Mouse (Mus musculus) limb, embryonic 12.5 days (tissue): Measurements from ENCODE around the gene Smagp. TPM values are rescaled to one million over a fixed set of nuclear protein-coding genes. Genes with fewer than 3 reads are reported as not detected.
"Not testable (repeated sequence)": the region's sequence is repeated elsewhere in the genome, so short reads cannot be mapped to it uniquely, and the experiment has no call there.

ENCODE experiments used
- ATAC-seq: fragments of 200-750 bp; cut with Nextera tagmentation; 2 replicates; pipeline ENCODE4 v1.8.0; 2017; ENCODE audit warnings: low read depth, moderate TSS enrichment; ENCODE audit not compliant: insufficient number of reproducible peaks, insufficient read depth, low FRiP score, low TSS enrichment
- H3K27ac ChIP-seq: fragments of 300-500 bp; sonication (generic); 2 replicates; pipeline ENCODE4 v1.5.1; 2016; ENCODE audit warnings: mild to moderate bottlenecking, moderate library complexity
- H3K27me3 ChIP-seq: fragments of 300-500 bp; sonication (generic); 2 replicates; pipeline ENCODE4 v1.6.1; 2016; ENCODE audit warnings: mild to moderate bottlenecking, moderate library complexity
- H3K36me3 ChIP-seq: fragments of 300-500 bp; sonication (generic); 2 replicates; pipeline ENCODE4 v1.6.1; 2016; ENCODE audit warnings: mild to moderate bottlenecking, moderate library complexity
- H3K4me1 ChIP-seq: fragments of 300-500 bp; sonication (generic); replicated peaks from 2 replicates; pipeline ENCODE4 v1.6.1; 2016
- H3K4me2 ChIP-seq: fragments of 300-500 bp; sonication (generic); 2 replicates; pipeline ENCODE4 v1.6.1; 2016; ENCODE audit warnings: mild to moderate bottlenecking, moderate library complexity
- H3K4me3 ChIP-seq: fragments of 300-500 bp; sonication (generic); replicated peaks from 2 replicates; pipeline ENCODE4 v1.5.1; 2016; ENCODE audit warnings: mild to moderate bottlenecking
- H3K9ac ChIP-seq: fragments of 300-500 bp; sonication (generic); replicated peaks from 2 replicates; pipeline ENCODE4 v1.6.1; 2016; ENCODE audit warnings: mild to moderate bottlenecking, moderate library complexity
- H3K9me3 ChIP-seq: fragments of 300-500 bp; sonication (generic); 2 replicates; pipeline ENCODE4 v1.6.1; 2016; ENCODE audit warnings: mild to moderate bottlenecking, moderate library complexity
- WGBS: fragments of 180-500 bp; shearing (Covaris S2); methylation state at CpG from one replicate; pipeline ENCODE4 v1.1.7; 2016; 5-methylcytosine and 5-hydroxymethylcytosine counted together
- polyA plus RNA-seq: library from polyadenylated mRNA; unstranded; fragments of >200 nt; fragmentation: Nextera tagmentation; extraction: Ambion mirVana; gene quantifications from 2 replicates; pipeline ENCODE4 v1.2.1, GENCODE M21; 2016

Smagp gene
- polyA plus RNA-seq, 1 experiment from 2014 or later: 4.4 TPM

DNA sequence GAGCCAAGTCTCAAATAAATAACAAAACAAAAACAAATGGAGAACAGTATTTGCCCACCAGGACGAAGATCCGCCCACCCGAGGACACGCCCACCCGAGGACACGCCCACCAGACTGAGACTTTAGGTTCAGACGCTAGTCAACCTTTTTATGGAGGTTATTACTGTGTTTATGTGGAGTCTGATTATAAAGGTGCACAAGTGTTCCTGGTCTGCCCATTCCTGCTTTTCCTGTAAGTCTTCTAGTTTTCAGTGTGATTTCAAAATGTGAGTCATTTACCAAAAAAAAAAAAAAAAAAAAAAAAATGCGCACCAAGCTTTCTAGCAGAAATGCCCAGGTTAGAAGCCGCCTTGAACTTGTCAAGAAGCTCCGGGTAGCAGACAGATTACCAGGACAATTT, 9.5 kb downstream of the Smagp start:
- no peak overlapping the region for H3K27ac ChIP-seq
- H3K36me3 ChIP-seq: no peaks in the 10 kb centered on the region
- peaks cover 4% of the 10 kb centered on the region; the same call in 1 of the 2 replicates for H3K27me3 ChIP-seq
- H3K4me3 ChIP-seq: no peak overlapping the region
- H3K4me2 ChIP-seq: no peak overlapping the region
- peaks cover 12% of the 10 kb centered on the region for H3K4me1 ChIP-seq
- H3K9me3 ChIP-seq: no peaks in the 10 kb centered on the region
- 15% methylated on average over 10 of the region's 10 CpGs for WGBS
- no peak overlapping the region for H3K9ac ChIP-seq
- ATAC-seq: no peak

DNA sequence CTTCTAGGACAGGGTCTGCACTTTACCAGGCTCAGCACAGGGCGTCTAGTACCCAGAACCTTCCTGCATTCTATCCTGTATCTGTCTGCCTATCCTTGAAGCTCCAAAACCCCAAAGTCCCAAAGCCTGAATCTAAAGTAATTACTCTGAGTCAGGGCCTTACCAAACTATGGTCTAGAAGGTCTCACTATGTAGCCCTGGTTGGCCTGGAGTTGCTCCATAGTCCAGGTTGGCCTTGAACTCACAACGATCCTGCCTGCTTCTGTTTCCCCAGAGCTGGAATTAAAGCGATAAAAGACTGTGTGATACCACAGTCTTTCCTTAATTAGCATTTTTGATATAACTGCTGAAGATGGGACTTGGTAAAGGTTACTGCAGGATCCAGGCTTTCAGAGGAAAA, 12.3 kb downstream of the Smagp start:
- H3K4me3 ChIP-seq: no peak overlapping the region
- WGBS: 85% methylated on average over 3 of the region's 3 CpGs
- no peak overlapping the region for H3K9ac ChIP-seq
- no peaks in the 10 kb centered on the region for H3K9me3 ChIP-seq
- ATAC-seq: no peak
- H3K4me2 ChIP-seq: no peak overlapping the region
- no peak overlapping the region for H3K27ac ChIP-seq
- peaks cover 12% of the 10 kb centered on the region for H3K4me1 ChIP-seq
- H3K27me3 ChIP-seq: no peaks in the 10 kb centered on the region
- H3K36me3 ChIP-seq: peaks cover 16% of the 10 kb centered on the region

DNA sequence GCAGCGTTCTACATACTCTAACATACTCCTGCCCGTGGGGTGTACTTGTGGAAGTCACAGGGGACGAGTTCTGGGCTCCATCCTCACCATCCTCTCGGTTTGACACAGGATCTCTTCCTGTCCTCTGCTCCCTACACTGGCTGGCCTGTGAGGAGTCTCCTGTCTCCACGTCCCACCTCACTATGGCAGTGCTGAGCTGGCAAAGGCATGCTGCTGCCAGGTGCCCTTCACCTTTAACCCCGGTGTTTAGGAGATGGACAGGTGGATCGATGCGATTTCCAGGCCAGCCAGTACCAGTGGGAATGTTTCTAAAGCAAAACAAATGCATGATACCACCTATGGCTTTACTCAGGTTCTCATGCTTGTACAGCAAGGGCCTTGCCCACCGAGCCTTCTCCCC, 13.0 kb downstream of the Smagp start:
- 85% methylated on average over 9 of the region's 9 CpGs for WGBS
- ATAC-seq: no peak
- no peak overlapping the region for H3K27ac ChIP-seq
- H3K27me3 ChIP-seq: no peaks in the 10 kb centered on the region
- peaks cover 12% of the 10 kb centered on the region for H3K4me1 ChIP-seq
- H3K36me3 ChIP-seq: peaks cover 23% of the 10 kb centered on the region
- H3K4me3 ChIP-seq: no peak overlapping the region
- H3K9me3 ChIP-seq: no peaks in the 10 kb centered on the region
- no peak overlapping the region for H3K9ac ChIP-seq
- no peak overlapping the region for H3K4me2 ChIP-seq

DNA sequence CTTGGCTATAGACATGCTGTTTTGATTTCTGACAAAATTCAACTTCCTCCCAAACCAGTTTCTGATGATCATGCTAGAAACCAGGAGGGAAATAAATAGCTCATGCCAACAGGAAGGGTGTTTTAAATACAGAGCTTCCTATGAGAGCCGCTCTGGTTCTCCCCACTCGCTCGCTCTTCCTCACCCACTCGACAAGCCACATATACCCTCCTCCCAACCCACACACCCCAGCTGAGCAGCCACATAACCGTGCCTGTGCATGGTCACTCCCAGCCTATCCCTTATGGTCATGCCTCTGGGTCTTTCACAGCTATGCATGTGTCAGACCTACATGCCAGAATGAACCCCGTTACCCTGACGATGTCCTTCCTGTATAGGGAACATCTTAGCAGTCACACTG, 14.6 kb downstream of the Smagp start:
- no peaks in the 10 kb centered on the region for H3K27me3 ChIP-seq
- peaks cover 36% of the 10 kb centered on the region for H3K36me3 ChIP-seq
- no peak overlapping the region for H3K9ac ChIP-seq
- no peak overlapping the region for H3K4me2 ChIP-seq
- 86% methylated on average over 7 of the region's 7 CpGs for WGBS
- no peak overlapping the region for H3K27ac ChIP-seq
- no peaks in the 10 kb centered on the region for H3K4me1 ChIP-seq
- no peak overlapping the region for H3K4me3 ChIP-seq
- no peaks in the 10 kb centered on the region for H3K9me3 ChIP-seq
- no peak for ATAC-seq

DNA sequence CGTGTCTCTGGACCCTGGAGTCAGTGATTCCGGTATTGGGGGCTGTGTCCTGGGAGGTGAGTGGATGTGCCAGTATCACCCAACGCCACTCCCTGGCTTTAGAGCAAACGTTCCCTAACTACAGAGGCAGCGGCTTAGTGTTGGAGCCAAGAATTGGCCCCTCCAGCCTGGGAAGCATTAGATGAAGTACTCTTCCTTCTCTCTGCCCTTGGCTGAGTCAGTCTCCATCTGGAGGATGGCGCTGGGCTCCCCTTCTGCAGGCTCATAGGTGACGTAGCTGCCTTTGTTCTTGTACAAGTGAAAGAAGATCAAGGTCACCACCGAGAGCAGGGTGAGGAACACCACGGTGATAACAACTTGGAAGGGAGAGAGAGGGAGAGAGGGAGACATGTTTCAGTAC, 15.1 kb downstream of the Smagp start:
- H3K36me3 ChIP-seq: peaks cover 36% of the 10 kb centered on the region
- not testable (repeated sequence) for H3K4me2 ChIP-seq, H3K27me3 ChIP-seq, H3K9ac ChIP-seq, H3K4me1 ChIP-seq, H3K9me3 ChIP-seq, ATAC-seq, H3K4me3 ChIP-seq, H3K27ac ChIP-seq
- 71% methylated on average over 9 of the region's 9 CpGs for WGBS

DNA sequence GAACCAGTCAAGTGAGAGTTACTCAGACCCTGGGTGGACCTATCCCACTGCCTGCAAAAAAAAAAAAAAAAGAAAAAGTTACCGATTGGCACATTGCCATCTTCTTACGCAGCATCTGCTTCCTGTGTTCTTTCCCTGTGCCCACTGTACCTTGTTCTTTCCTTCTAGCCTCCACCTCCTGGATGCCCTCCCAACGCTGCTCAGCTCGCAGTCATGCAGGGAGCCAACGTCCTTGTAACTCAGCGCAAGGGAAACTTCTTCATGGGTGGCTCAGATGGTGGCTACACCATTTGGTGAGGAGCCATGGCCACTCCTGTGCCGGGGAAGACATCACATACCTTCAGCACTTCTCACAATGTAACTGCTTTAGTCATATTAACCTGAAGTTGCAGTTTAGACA, 17.5 kb downstream of the Smagp start:
- Histone ChIP-seq H3K9me3 (no peaks in the 10 kb centered on the region), H3K9ac (no peak overlapping the region), H3K4me2 (no peak overlapping the region), H3K36me3 (peaks cover 36% of the 10 kb centered on the region), H3K27ac (no peak overlapping the region), H3K27me3 (no peaks in the 10 kb centered on the region), H3K4me1 (peaks cover 12% of the 10 kb centered on the region), H3K4me3 (no peak overlapping the region)
- WGBS: 84% methylated on average over 7 of the region's 7 CpGs
- ATAC-seq: no peak

DNA sequence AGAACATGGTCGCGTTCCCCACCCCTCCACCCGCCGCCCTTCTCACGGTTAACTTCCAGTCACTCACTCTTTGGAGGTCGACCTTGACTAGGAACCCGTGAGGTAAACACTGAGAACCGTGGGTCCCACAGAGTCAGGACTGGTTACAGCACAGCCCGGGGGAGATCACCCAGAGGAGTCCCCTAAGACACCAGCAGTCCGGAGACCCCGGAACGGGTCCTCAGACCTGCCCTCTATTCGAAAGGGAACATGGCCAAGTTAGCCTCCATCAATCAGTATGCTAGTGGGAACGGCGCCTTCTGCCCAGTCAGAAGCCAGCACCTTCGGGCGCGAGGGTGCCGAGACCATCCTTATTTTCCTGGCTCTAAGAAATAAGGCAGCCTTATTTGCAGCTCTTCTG, 20.5 kb downstream of the Smagp start:
- Histone ChIP-seq H3K27ac (peak overlapping the region; percentile 94), H3K4me1 (peaks cover 17% of the 10 kb centered on the region), H3K9ac (peak overlapping the region; percentile 84), H3K27me3 (no peaks in the 10 kb centered on the region), H3K36me3 (peaks cover 36% of the 10 kb centered on the region), H3K4me2 (peak overlapping the region; percentile 79), H3K9me3 (no peaks in the 10 kb centered on the region), H3K4me3 (peak overlapping the region; percentile 93)
- ATAC-seq: no peak
- WGBS: 2% methylated on average over 19 of the region's 19 CpGs

DNA sequence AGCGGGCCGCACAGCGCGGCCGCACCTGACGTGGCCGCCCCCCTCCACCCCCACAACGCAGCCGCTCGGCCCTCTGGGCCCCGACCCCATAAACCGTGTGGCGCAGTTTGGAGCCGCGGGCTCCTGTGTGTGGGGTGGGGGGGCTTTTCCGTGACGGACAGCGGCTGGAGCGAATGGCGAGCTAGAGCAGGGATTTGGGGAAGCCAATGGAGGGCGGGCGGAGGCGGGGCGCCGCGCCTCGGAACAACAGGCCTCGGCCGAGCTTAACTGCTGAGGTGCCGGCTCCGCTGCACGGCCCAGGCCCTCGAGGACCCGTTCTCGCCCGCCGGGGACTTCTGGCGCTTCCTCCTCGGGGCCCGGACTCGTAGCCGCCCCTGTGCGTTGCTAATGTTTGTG, 20.9 kb downstream of the Smagp start:
- Histone ChIP-seq H3K4me3 (peak overlapping the region; percentile 93), H3K4me1 (peaks cover 17% of the 10 kb centered on the region), H3K9me3 (no peaks in the 10 kb centered on the region), H3K27me3 (no peaks in the 10 kb centered on the region), H3K27ac (peak overlapping the region; percentile 94), H3K36me3 (peaks cover 34% of the 10 kb centered on the region), H3K9ac (peak overlapping the region; percentile 84), H3K4me2 (peak overlapping the region; percentile 79)
- ATAC-seq: peak; percentile 78
- 0% methylated on average over 39 of the region's 43 CpGs for WGBS

DNA sequence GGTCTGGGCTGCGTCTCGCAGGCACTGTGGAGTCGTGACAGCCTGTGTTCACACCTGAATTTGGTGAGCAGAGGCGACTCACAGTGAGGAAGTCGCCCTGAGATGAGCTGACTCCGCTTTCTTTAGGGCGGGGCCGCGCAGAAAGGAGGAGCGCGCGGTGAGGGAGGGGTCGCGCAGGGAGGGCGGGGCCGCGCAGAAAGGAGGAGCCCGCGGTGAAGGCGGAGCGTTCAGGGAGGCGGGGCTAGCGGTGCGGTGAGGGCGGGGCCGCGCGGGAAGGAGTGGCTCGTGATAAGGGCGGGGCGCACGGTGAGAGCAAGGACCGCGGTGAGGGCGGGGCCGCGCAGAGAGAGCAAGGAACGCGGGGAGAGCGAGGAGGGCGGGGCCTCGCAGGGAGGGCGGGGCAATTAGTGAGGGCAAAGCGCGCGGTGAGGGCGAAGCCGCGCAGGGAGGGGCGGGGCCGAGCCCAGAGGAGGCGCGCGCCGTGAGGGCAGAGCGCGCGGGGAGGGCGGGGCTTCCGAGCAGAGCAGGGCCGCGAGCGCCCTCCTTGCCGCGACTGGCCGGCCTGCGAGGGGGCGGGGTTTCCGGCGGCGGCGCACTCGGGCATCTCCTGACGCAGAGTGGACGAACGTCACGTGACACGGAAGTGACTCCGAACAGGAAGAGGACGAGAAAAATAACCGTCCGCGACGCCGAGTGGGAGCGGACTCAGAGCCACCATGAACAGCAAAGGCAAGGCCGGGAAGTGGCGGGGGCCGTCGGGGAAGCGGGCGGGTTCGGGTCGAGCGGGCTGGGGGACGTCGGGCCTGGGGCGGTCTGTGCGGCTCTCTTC, 21.5 kb downstream of the Smagp start, which contains the start of gene Dazap2:
Gene Dazap2, plus strand, starts transcription at position 354 of the 829 bp plus-strand sequence.
- peak; percentile 85 for ATAC-seq
- peak within 1 kb of the TSS; percentile 84 for H3K9ac ChIP-seq
- peak within 1 kb of the TSS; percentile 93 for H3K4me3 ChIP-seq
- H3K4me1 ChIP-seq: peaks cover 17% of the 10 kb centered on the region
- WGBS: under 1% methylated on average over 87 of the region's 99 CpGs
- peak within 1 kb of the TSS; percentile 94 for H3K27ac ChIP-seq
- H3K4me2 ChIP-seq: peak within 1 kb of the TSS; percentile 79
- no peaks in the 10 kb centered on the region for H3K27me3 ChIP-seq
- H3K9me3 ChIP-seq: no peaks in the 10 kb centered on the region
- peaks cover 27% of the 10 kb centered on the region for H3K36me3 ChIP-seq

DNA sequence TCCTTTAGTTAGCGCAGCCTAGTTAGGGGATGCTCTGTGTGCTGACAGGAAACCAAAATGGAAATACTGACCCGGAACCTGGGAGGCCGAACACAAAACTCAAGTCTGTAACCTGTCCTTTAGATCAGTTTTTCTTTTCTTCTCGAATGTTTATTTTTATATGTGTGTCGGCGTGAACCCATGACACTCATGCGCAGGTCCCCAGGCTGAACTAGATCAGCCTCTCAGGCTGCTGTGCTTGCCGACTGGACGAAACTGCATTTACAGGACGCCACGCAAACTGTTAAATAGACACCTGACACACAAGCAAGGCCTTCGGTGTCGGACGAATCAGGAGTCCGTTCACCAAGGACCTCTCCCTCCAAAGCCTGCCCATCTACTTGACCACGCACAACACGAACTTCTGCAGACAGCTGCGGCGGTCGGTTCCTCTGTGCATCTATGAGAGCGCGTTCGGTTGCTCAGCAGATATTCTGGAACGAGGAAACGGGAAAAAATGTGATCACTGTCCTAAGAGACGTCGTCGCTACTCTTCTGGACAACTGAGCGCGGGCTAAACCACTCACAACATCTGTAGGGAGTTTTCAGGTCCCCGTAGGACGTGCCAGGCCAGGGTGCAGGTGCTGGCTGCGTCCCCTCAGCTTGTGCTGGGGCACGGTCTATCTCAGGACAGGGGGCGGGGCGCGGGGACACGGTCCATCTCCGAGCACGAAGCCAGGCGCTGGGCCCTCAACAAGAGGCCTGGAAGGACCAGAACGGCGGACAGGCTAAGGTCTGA, 22.3 kb downstream of the Smagp start:
- no peak overlapping the region for H3K27ac ChIP-seq
- ATAC-seq: no peak; the same call in 1 of the 2 replicates
- H3K4me2 ChIP-seq: peak overlapping the region; percentile 79
- H3K4me1 ChIP-seq: peaks cover 17% of the 10 kb centered on the region
- H3K9ac ChIP-seq: 0 out of 2 replicates have a peak overlapping the region, but pooled peaks have one; percentile 42
- 12% methylated on average over 43 of the region's 43 CpGs for WGBS
- peaks cover 20% of the 10 kb centered on the region for H3K36me3 ChIP-seq
- 0 out of 2 replicates have a peak, but pooled peaks cover 6% of the 10 kb centered on the region for H3K27me3 ChIP-seq
- H3K9me3 ChIP-seq: no peaks in the 10 kb centered on the region
- H3K4me3 ChIP-seq: peak overlapping the region; percentile 93

DNA sequence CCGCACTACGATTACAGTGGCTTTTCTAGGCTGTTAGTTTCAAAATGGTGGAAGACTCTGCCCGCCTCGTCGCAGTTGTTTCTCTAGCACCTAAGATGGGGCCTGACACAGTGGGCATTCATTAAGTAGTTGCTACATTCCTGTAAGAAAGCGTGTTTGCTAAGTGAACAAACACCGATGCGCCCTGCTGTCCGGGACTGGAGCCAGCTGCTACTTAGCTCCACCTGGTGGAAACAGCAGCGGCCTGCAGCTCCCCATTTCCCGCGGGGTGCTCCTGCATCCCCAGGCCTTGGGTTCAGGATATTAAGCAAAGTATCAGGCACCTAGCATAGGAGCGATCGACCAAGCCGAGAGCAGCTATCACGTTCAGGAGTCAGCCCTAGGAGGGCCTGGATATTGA, 23.2 kb downstream of the Smagp start:
- WGBS: 10% methylated on average over 16 of the region's 16 CpGs
- no peak for ATAC-seq

More for the DNA sequence above, 23.2 kb downstream of the Smagp start:
- no peaks in the 10 kb centered on the region for H3K9me3 ChIP-seq
- peak overlapping the region; percentile 9; the same call in 1 of the 2 replicates for H3K4me3 ChIP-seq
- 0 out of 2 replicates have a peak, but pooled peaks cover 8% of the 10 kb centered on the region for H3K27me3 ChIP-seq
- peaks cover 12% of the 10 kb centered on the region for H3K36me3 ChIP-seq
- H3K27ac ChIP-seq: no peak overlapping the region
- H3K9ac ChIP-seq: no peak overlapping the region
- peaks cover 17% of the 10 kb centered on the region for H3K4me1 ChIP-seq
- peak overlapping the region; percentile 48 for H3K4me2 ChIP-seq
